Mouse (Mus musculus) myocyte (in vitro differentiated cells): ENCODE results near the gene 3110001I22Rik. TPM values are rescaled to one million over a fixed set of nuclear protein-coding genes. Genes with fewer than 3 reads are reported as not detected.
"Not testable (repeated sequence)": the region's sequence is repeated elsewhere in the genome, so short reads cannot be mapped to it uniquely, and the experiment has no call there.

Source experiments
- H3K27me3 ChIP-seq: one replicate; pipeline ENCODE4 v1.6.1; 2011; ENCODE audit not compliant: control insufficient read depth, insufficient read depth, insufficient read length
- H3K36me3 ChIP-seq: one replicate; pipeline ENCODE4 v1.6.1; 2011; ENCODE audit not compliant: control insufficient read depth, insufficient read depth
- H3K4me2 ChIP-seq: one replicate; pipeline ENCODE4 v1.6.1; 2011; ENCODE audit warnings: low read depth, control low read depth
- H3K4me3 ChIP-seq: one replicate; pipeline ENCODE4 v1.5.1; 2011; ENCODE audit warnings: mild to moderate bottlenecking, control low read depth, moderate library complexity
- H3K79me2 ChIP-seq: one replicate; pipeline ENCODE4 v1.6.1; 2011; ENCODE audit not compliant: control insufficient read depth, insufficient read depth
- H3ac ChIP-seq: one replicate; pipeline ENCODE4 v1.6.1; 2011; ENCODE audit not compliant: control insufficient read depth, insufficient read length
- CEBPB ChIP-seq: IDR thresholded peaks from 2 replicates; pipeline ENCODE4 v1.6.1; 2011; ENCODE audit warnings: mild to moderate bottlenecking, moderate library complexity; ENCODE audit not compliant: poor library complexity, insufficient read depth, severe bottlenecking
- E2F4 ChIP-seq: IDR thresholded peaks from one replicate; pipeline ENCODE4 v1.6.1; 2011; ENCODE audit warnings: mild to moderate bottlenecking, control low read depth, moderate library complexity; ENCODE audit not compliant: insufficient read depth
- MAX ChIP-seq: IDR thresholded peaks from one replicate; pipeline ENCODE4 v1.6.1; 2011; ENCODE audit warnings: low read depth, mild to moderate bottlenecking, control low read depth
- MYOD1 ChIP-seq, 3 experiments: IDR thresholded peaks; one replicate each; pipeline ENCODE4 v1.6.1; 2011; ENCODE audit warnings: control low read depth in 2 of 3, low read depth in 2 of 3, mild to moderate bottlenecking in 2 of 3, moderate library complexity in 1 of 3; ENCODE audit not compliant: insufficient read length in 2 of 3, control insufficient read depth in 1 of 3
- MYOG ChIP-seq, 3 experiments: IDR thresholded peaks; one replicate each; pipeline ENCODE4 v1.6.1; 2011; ENCODE audit warnings: control low read depth in 2 of 3, low read depth in 2 of 3, mild to moderate bottlenecking in 2 of 3; ENCODE audit not compliant: insufficient read length in 2 of 3, control insufficient read depth in 1 of 3, insufficient read depth in 1 of 3
- POLR2A ChIP-seq: IDR thresholded peaks from one replicate; pipeline ENCODE4 v1.6.1; 2011; ENCODE audit warnings: low read depth, mild to moderate bottlenecking, control low read depth, moderate library complexity; ENCODE audit not compliant: insufficient read length
- POLR2AphosphoS2 ChIP-seq: IDR thresholded peaks from one replicate; pipeline ENCODE4 v1.6.1; 2011; ENCODE audit warnings: low read depth, control low read depth; ENCODE audit not compliant: insufficient read length
- REST ChIP-seq: IDR thresholded peaks from one replicate; pipeline ENCODE4 v1.6.1; 2011; ENCODE audit warnings: mild to moderate bottlenecking, control low read depth, moderate library complexity; ENCODE audit not compliant: insufficient read depth, insufficient read length
- SRF ChIP-seq: IDR thresholded peaks from one replicate; pipeline ENCODE4 v1.6.1; 2011; ENCODE audit warnings: low read depth; ENCODE audit not compliant: control insufficient read depth, insufficient read length
- TCF12 ChIP-seq: IDR thresholded peaks from one replicate; pipeline ENCODE4 v1.6.1; 2011; ENCODE audit warnings: mild to moderate bottlenecking, control low read depth; ENCODE audit not compliant: poor library complexity, insufficient read depth, severe bottlenecking
- TCF3 ChIP-seq: IDR thresholded peaks from one replicate; pipeline ENCODE4 v1.6.1; 2011; ENCODE audit warnings: low read depth, control low read depth; ENCODE audit not compliant: insufficient read length
- USF1 ChIP-seq: IDR thresholded peaks from one replicate; pipeline ENCODE4 v1.6.1; 2011; ENCODE audit warnings: low read depth, mild to moderate bottlenecking, control low read depth, moderate library complexity
- polyA plus RNA-seq: library from polyadenylated mRNA; unstranded; fragments of >200 nt; fragmentation: generic; extraction: Trizol; gene quantifications from one replicate; pipeline ENCODE4 v1.2.1, GENCODE M21; 2012; ENCODE audit warnings: missing spikeins

3110001I22Rik gene
- 1.1 TPM for polyA plus RNA-seq

DNA sequence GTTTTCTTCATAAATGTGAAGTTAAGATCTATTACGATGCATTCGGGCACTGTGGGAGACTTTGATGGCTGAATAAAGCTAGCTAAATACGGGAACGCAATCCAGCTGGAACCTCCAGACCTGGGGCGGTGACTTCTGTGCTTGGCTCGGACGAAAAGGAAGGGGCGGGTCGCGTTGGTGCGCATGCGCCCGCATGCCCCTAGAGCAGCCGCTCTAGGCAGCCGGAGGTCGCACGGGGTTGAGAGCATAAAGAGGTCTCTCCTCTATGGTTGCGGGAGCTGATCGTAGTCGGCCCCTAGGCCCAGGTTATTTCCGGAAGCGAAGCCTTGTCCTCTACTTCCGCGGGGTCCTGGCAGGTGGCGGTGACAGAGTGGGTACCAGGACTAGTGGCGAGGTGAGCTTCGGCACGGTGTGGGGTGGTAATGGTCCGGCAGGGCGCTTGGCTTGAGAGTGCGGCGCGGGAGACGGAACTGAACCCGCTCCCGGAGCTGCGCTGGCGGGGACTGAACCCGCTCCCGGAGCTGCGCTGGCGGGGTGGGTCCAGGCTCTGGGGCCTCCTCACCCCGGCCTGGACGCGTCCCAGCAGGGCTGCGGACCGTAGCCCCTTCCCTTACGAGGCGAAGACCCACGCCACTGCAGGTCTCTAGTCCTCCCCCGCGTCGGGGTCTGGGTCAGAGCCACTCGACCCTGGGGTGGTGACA lies at the start of gene 3110001I22Rik, which contains the start of gene Bfar:
Gene 3110001I22Rik (plus strand): TSS at position 245 of the 701 bp plus-strand sequence.
Gene Bfar (plus strand): TSS at position 174 of the 701 bp plus-strand sequence.
- no peaks in the 10 kb centered on the region for H3K27me3 ChIP-seq
- H3K4me3 ChIP-seq: peak within 1 kb of the TSS; percentile 92
- peaks cover 20% of the 10 kb centered on the region for H3K79me2 ChIP-seq
- TF ChIP-seq MYOD1 (IDR thresholded peaks at IDR 0.05; ENCODE audit: control insufficient read depth in 1 of 3, insufficient read length in 2 of 3, low read depth in 2 of 3) (peak in 1 of 3 experiments; percentile 16), POLR2AphosphoS2 (peak; percentile 90), SRF (peak; percentile 60), MYOG (IDR thresholded peaks at IDR 0.05; ENCODE audit: control insufficient read depth in 1 of 3, insufficient read depth in 1 of 3, insufficient read length in 2 of 3, low read depth in 2 of 3) (no peak), REST (no peak), POLR2A (peak; percentile 76), TCF12 (no peak), TCF3 (no peak), USF1 (no peak), MAX (no peak), E2F4 (no peak), CEBPB (no peak)
- peak within 1 kb of the TSS; percentile 78 for H3ac ChIP-seq
- peaks cover 5% of the 10 kb centered on the region for H3K36me3 ChIP-seq
- H3K4me2 ChIP-seq: peak within 1 kb of the TSS; percentile 92

DNA sequence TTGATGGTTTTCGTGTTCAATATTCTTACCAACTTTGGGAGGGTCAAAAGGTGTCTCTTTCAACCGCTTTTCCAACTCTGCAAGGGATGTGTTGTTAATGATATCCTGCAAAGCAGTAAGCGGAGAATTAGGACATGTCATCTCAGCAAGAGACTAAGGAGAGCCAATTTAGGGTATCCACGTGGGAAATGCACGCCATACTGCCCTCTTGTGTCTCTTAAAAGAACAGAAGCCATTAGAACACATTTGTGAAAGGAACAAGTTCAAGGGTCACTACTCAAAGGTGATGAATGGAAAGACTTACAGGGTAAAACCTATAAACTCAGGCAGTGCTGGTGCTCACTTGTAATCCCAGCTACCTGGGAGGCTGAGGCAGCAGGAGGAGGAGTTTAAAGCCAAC lies 43.4 kb upstream of the 3110001I22Rik start:
- Histone ChIP-seq H3K4me2 (no peak overlapping the region), H3K4me3 (no peak overlapping the region), H3K79me2 (no peaks in the 10 kb centered on the region), H3ac (no peak overlapping the region), H3K27me3 (no peaks in the 10 kb centered on the region), H3K36me3 (peaks cover 12% of the 10 kb centered on the region)
- no peak for TF ChIP-seq MYOD1 (IDR thresholded peaks at IDR 0.05; ENCODE audit: control insufficient read depth in 1 of 3, insufficient read length in 2 of 3, low read depth in 2 of 3)
- TF ChIP-seq TCF12: no peak
- no peak for TF ChIP-seq E2F4
- TF ChIP-seq TCF3: no peak
- no peak for TF ChIP-seq REST
- no peak for TF ChIP-seq MYOG (IDR thresholded peaks at IDR 0.05; ENCODE audit: control insufficient read depth in 1 of 3, insufficient read depth in 1 of 3, insufficient read length in 2 of 3, low read depth in 2 of 3)

DNA sequence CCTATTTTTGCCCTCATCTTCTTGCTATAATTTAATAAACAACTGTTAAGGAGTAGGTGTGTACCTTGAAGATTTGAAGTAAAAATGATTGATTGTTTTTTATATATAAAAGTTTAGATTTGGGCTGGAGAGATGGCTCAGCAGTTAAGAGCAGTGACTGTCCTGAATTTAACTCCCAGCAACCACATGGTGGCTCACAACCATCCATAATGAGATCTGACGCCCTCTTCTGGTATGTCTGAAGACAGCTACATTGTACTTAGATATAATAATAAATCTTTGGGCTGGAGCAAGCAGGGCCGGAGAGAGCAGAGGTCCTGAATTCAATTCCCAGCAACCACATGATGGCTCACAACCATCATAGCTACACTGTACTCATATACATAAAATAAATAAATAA lies 33.5 kb upstream of the 3110001I22Rik start:
- H3K4me2 ChIP-seq, H3K4me3 ChIP-seq, H3ac ChIP-seq, H3K79me2 ChIP-seq, H3K27me3 ChIP-seq, H3K36me3 ChIP-seq: not testable (repeated sequence)

DNA sequence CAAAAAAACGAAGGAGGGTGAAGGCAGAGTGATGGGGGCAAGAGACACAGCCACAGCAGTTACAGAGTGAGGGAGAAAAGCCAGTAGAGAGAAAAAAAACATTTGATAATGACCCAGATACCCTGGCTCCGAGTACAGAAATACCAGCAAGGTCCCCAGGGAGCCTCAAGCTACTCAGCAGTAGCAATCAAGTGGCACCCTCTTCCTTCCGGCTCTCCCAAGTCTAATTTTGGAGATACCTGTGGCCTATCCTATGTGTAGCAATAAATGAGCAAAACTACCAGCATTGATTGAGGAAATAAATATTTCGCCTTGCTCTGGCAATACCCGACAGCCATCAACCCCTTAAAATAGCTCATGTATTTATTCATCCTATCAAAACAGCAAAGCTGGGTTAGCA lies 32.2 kb upstream of the 3110001I22Rik start:
- TF ChIP-seq SRF: no peak
- H3ac ChIP-seq: no peak overlapping the region
- peaks cover 8% of the 10 kb centered on the region for H3K36me3 ChIP-seq
- H3K4me3 ChIP-seq: no peak overlapping the region
- H3K79me2 ChIP-seq: no peaks in the 10 kb centered on the region
- H3K4me2 ChIP-seq: no peak overlapping the region
- H3K27me3 ChIP-seq: no peaks in the 10 kb centered on the region

DNA sequence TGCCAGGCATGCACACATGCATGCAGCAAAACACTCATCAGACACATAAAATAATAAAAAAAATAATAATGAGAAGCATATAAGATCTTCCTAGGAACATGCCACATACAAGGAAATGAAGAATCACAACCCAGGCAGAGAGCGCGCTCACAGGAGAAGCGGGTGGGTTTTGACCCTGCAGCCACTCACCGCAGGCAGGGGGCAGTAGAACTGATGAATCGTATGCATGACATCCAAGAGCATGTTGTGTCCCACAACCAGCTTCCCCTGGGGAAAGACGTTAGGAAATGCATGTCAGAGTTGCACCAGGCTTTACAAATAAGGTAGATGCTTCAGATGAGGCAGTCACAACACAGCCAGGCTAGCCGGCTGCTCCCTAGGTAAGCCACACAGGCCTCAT lies 31.7 kb upstream of the 3110001I22Rik start:
- Histone ChIP-seq H3K4me2 (no peak overlapping the region), H3K4me3 (no peak overlapping the region), H3K36me3 (peaks cover 8% of the 10 kb centered on the region), H3K27me3 (no peaks in the 10 kb centered on the region), H3K79me2 (no peaks in the 10 kb centered on the region), H3ac (no peak overlapping the region)
- no peak for TF ChIP-seq TCF3
- TF ChIP-seq MYOG (IDR thresholded peaks at IDR 0.05; ENCODE audit: control insufficient read depth in 1 of 3, insufficient read depth in 1 of 3, insufficient read length in 2 of 3, low read depth in 2 of 3): no peak
- no peak for TF ChIP-seq SRF
- no peak for TF ChIP-seq POLR2AphosphoS2
- TF ChIP-seq REST: no peak
- no peak for TF ChIP-seq USF1
- TF ChIP-seq CEBPB: no peak
- no peak for TF ChIP-seq E2F4
- no peak for TF ChIP-seq TCF12
- TF ChIP-seq POLR2A: no peak
- no peak for TF ChIP-seq MAX
- TF ChIP-seq MYOD1 (IDR thresholded peaks at IDR 0.05; ENCODE audit: control insufficient read depth in 1 of 3, insufficient read length in 2 of 3, low read depth in 2 of 3): no peak
